Mouse (Mus musculus): Measurements from ENCODE around the gene Dcdc2b. TPM values are rescaled to one million over a fixed set of nuclear protein-coding genes. Genes with fewer than 3 reads are reported as not detected.

Dcdc2b gene
- polyA plus RNA-seq, 1 experiment from 2014 or later: 2.3 TPM

DNA sequence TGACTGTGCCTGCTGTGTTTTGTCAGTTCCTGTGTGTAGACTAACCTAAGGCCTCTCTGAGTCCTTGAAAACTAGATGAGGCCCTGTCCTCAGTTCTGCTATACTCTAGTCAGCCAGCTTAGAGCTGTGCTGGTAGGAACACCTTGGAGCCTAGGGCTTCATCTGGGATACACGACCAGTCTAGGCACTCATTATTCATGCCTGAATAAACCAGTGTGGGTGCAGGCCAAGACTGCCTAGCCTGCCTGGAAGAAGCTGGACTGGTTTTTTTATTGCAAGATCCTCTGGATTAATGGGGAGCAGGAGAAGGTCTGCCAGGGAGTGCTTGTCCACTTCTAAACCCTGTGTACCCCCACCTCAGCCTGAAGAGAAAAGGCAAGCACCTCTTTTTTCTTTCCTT is 27.1 kb downstream of the Dcdc2b start:
- Histone ChIP-seq H3K36me3 (ENCODE audit: poor library complexity, severe bottlenecking) (peaks cover 19% of the 10 kb centered on the region), H3K27me3 (no peaks in the 10 kb centered on the region), H3K4me1 (peaks cover 5% of the 10 kb centered on the region), H3K4me2 (no peak overlapping the region), H3K4me3 (no peak overlapping the region), H3K9ac (no peak overlapping the region), H3K9me3 (replicated peaks) (no peaks in the 10 kb centered on the region), H3K27ac (no peak overlapping the region)
- WGBS: 23% methylated on average over 1 of the region's 1 CpGs
- no peak for ATAC-seq

DNA sequence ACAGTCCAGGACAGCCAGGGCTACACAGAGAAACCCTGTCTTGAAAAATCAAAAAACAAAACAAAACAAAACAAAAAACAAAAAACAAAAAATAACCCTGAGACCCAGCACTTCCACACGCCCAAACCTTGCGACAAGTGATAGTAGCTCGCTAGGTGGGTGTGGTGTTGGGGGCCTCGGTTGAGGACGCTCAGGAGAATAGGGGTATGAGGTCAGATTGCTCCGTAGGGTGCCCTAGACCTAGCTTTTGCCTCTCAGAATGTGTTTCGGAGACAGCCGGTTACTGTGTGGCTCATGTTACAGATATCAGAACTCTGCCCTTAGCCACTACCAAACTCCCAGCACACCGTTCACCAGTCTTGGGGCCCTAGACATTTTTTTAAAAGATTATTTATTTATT is 28.3 kb downstream of the Dcdc2b start:
- Histone ChIP-seq H3K4me2 (peak overlapping the region; percentile 63; the same call in 1 of the 2 replicates), H3K9me3 (replicated peaks) (no peaks in the 10 kb centered on the region), H3K27ac (no peak overlapping the region), H3K27me3 (no peaks in the 10 kb centered on the region), H3K4me1 (peaks cover 5% of the 10 kb centered on the region), H3K9ac (no peak overlapping the region), H3K36me3 (ENCODE audit: poor library complexity, severe bottlenecking) (peaks cover 7% of the 10 kb centered on the region), H3K4me3 (no peak overlapping the region)
- WGBS: 85% methylated on average over 9 of the region's 9 CpGs
- ATAC-seq: no peak

DNA sequence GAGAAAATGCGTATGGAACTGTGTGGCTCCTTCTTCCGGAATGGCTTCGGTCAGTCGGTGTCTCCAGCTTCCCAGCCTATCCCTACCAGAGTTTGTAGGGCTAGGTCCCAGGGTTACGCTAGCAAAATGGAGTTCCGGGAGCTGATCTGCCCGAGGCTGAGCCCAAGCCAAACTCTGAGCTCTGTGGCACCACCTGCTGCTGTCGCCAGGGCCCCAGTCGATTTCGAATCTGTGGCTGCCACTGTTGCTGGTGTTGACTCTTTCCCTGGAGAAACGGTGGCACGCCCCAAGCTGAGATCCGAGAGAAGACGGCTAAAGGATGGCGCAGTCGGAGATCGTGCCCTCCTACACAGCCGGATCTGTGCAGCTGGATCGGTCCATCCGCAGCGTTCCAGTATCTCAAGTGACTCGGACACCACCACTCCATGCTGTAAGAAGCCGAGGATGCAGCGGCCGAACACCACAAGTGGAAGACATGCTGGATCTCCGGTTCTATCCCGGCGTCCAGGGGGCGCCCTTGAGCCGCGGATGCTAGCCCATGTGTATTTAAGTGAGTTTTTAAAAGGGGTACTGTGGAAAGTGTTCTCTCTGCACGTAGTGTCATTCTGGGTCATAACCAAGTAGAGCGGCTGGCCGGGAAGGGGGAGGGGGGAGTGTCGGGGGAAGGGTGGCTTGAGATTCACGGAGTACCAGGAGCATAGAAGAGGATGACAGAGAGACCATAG is 29.0 kb downstream of the Dcdc2b start:
- no peaks in the 10 kb centered on the region for H3K9me3 ChIP-seq (replicated peaks)
- WGBS: 1% methylated on average over 36 of the region's 36 CpGs

DNA sequence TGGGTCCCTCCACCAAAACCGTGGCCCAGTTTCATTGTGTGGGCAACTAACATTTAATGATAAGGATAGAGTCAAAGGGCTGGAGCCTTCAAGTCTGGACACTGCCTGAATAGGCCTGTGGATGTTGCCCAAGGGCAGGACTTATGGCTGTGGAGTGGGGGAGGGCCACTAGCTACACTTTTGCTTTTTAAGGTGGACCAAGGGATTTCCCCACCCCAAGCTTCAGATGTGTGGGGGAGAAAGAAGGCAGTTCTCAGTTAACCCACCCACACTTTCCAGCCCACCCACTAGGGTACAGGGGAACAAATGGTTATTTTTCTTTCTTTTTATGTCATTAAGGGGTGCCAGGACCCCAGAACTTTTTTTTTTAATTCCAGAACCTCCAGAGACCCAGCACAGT is 29.7 kb downstream of the Dcdc2b start:
- 87% methylated on average over 1 of the region's 1 CpGs for WGBS
- Histone ChIP-seq H3K27ac (no peak overlapping the region), H3K9me3 (replicated peaks) (no peaks in the 10 kb centered on the region), H3K4me2 (peak overlapping the region; percentile 63), H3K36me3 (ENCODE audit: poor library complexity, severe bottlenecking) (no peaks in the 10 kb centered on the region), H3K4me3 (peak overlapping the region; percentile 37; the same call in 1 of the 2 replicates), H3K4me1 (peaks cover 5% of the 10 kb centered on the region), H3K27me3 (no peaks in the 10 kb centered on the region), H3K9ac (0 out of 2 replicates have a peak overlapping the region, but pooled peaks have one; percentile 45)
- no peak for ATAC-seq

More for the DNA sequence above, 29.0 kb downstream of the Dcdc2b start:
- Histone ChIP-seq H3K36me3 (ENCODE audit: poor library complexity, severe bottlenecking) (0 out of 2 replicates have a peak, but pooled peaks cover under 1% of the 10 kb centered on the region), H3K27ac (no peak overlapping the region), H3K27me3 (no peaks in the 10 kb centered on the region), H3K9ac (peak overlapping the region; percentile 45), H3K4me1 (peaks cover 5% of the 10 kb centered on the region), H3K4me3 (peak overlapping the region; percentile 37), H3K4me2 (peak overlapping the region; percentile 63)
- peak; percentile 27; the same call in 1 of the 2 replicates for ATAC-seq

DNA sequence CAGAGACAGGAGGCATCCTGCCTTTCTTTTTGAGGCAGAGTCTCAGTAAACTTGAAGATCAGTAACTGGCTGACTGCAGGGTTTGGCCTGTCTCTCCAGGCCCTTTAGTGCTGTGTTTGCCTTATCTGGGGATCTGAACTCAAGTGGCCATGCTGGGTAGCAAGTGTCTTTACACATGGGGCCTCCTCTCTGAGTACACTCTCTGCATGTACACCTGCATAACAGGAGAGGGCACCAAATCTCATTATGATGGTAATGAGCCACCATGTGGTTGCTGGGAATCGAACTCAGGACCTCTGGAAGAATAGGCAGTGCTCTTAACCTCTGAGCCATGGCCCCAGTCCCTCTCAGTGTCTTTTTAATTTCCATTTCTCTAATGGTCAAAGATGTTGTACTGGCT is 31.8 kb downstream of the Dcdc2b start:
- ATAC-seq: no peak
- H3K27ac ChIP-seq: no peak overlapping the region
- no peaks in the 10 kb centered on the region for H3K9me3 ChIP-seq (replicated peaks)
- WGBS: 97% methylated on average over 1 of the region's 1 CpGs
- no peak overlapping the region for H3K9ac ChIP-seq
- H3K4me1 ChIP-seq: peaks cover 7% of the 10 kb centered on the region
- no peaks in the 10 kb centered on the region for H3K36me3 ChIP-seq (ENCODE audit: poor library complexity, severe bottlenecking)
- H3K27me3 ChIP-seq: no peaks in the 10 kb centered on the region
- H3K4me2 ChIP-seq: no peak overlapping the region
- H3K4me3 ChIP-seq: no peak overlapping the region

DNA sequence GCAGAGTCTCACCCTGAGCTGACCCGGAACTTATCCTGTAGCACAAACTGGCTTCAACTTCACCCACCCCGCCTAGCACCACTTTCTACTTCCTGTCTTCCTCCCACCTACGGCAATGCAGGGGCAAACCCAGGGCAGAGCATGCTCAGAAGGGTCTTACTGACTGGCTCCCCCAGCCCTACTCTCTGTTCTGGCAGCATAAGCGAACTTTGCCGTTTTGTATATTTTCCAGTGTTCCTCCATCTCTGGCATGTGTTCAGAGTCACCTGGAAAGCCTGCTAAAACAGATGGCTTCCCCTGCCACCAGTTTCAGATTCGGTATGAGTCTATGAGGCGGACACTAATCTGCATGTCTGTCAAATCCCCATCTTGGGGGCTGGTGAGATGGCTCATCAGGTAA is 33.7 kb downstream of the Dcdc2b start:
- H3K9ac ChIP-seq: no peak overlapping the region
- H3K4me2 ChIP-seq: no peak overlapping the region
- H3K27me3 ChIP-seq: no peaks in the 10 kb centered on the region
- no peaks in the 10 kb centered on the region for H3K36me3 ChIP-seq (ENCODE audit: poor library complexity, severe bottlenecking)
- no peak for ATAC-seq
- no peaks in the 10 kb centered on the region for H3K9me3 ChIP-seq (replicated peaks)
- H3K27ac ChIP-seq: no peak overlapping the region
- H3K4me1 ChIP-seq: peaks cover 12% of the 10 kb centered on the region
- WGBS: 75% methylated on average over 7 of the region's 7 CpGs
- no peak overlapping the region for H3K4me3 ChIP-seq

DNA sequence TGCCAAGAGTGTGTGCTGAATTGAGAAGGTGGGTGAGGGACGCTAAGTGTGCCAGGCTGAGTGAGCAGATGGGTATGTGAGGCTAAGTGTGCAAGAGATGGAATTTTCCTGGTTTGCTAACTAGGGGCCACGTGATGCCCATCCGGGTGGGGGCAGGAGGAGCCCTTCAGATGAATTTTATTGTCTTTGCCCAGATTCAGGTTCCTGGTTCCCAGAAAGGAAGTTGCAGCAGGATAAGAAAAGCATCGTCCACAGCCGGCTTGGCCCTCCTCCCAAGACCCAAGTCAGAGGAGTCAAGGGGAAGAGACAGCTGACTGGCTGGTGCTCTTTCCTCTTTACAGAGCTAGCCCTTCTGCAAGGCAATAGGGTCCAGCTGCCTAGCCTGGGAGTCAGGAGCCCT is 35.6 kb downstream of the Dcdc2b start, which contains the start of gene Fam167b:
Gene Fam167b (minus strand): TSS at position 84 of the 400 bp plus-strand sequence.
- Histone ChIP-seq H3K9me3 (replicated peaks) (no peaks in the 10 kb centered on the region), H3K4me3 (no peak within 1 kb of the TSS), H3K27ac (no peak within 1 kb of the TSS), H3K36me3 (ENCODE audit: poor library complexity, severe bottlenecking) (no peaks in the 10 kb centered on the region), H3K9ac (no peak within 1 kb of the TSS), H3K4me1 (peaks cover 7% of the 10 kb centered on the region; the same call in 1 of the 2 replicates), H3K27me3 (no peaks in the 10 kb centered on the region), H3K4me2 (peak within 1 kb of the TSS; percentile 24)
- WGBS: 91% methylated on average over 5 of the region's 5 CpGs
- no peak for ATAC-seq

DNA sequence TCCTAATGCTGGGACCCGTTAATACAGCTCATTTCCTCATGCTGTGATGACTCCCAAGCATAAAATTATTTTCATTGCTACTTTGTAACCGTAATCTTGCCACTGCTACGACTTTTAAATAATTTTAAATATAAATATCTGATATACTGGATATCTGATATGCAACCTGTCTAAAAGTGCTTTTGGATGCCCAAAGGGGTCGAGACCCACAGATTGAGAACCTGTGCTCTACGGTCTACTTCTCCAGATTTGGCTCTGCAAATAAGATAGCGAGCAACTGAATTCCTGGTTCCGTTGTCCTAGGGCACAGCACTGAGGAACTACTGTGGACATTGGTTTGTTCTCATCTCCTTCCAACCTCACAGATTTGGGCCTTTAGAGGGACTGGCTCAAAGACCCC is 36.4 kb downstream of the Dcdc2b start:
- Histone ChIP-seq H3K4me1 (peaks cover 7% of the 10 kb centered on the region; the same call in 1 of the 2 replicates), H3K9me3 (replicated peaks) (no peaks in the 10 kb centered on the region), H3K9ac (no peak overlapping the region), H3K36me3 (ENCODE audit: poor library complexity, severe bottlenecking) (no peaks in the 10 kb centered on the region), H3K4me2 (no peak overlapping the region; the same call in 1 of the 2 replicates), H3K27me3 (no peaks in the 10 kb centered on the region), H3K27ac (no peak overlapping the region), H3K4me3 (no peak overlapping the region)
- 86% methylated on average over 7 of the region's 7 CpGs for WGBS
- no peak for ATAC-seq

DNA sequence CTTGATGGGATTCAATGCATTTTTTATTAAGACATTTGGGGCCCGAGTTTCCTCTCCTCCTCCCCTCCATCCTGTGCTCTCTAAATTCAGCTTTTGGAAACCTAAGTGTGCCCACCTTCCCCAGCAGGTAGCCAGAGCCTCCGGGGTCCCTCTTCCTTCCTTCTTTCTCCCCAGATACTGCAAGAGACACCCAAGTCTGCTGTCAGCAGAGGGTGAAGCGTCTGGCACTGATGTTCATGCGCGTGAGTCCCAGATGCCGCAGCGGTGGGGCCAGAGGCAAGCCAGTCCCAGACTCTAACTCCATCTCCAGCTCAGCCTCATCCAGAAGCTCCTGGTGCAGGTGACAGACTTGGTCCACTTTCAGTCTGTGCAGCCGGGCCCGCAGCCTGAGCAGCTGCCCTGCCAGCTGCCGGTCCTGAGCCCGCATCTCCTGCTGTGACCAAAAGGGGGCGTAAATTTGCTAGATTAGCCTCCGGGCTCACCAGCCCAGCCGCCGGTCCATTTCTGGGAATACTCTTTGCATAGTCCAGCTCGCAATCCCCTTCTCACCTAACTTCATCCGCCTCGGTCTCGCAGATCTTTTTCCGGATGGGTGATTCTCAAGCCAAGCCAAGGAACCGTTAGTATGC is 37.1 kb downstream of the Dcdc2b start:
- Histone ChIP-seq H3K27me3 (no peaks in the 10 kb centered on the region), H3K4me3 (0 out of 2 replicates have a peak overlapping the region, but pooled peaks have one; percentile 3), H3K36me3 (ENCODE audit: poor library complexity, severe bottlenecking) (no peaks in the 10 kb centered on the region), H3K27ac (no peak overlapping the region), H3K9me3 (replicated peaks) (no peaks in the 10 kb centered on the region), H3K9ac (peak overlapping the region; percentile 21), H3K4me1 (peaks cover 7% of the 10 kb centered on the region; the same call in 1 of the 2 replicates), H3K4me2 (peak overlapping the region; percentile 24)
- no peak for ATAC-seq
- WGBS: 27% methylated on average over 21 of the region's 21 CpGs

DNA sequence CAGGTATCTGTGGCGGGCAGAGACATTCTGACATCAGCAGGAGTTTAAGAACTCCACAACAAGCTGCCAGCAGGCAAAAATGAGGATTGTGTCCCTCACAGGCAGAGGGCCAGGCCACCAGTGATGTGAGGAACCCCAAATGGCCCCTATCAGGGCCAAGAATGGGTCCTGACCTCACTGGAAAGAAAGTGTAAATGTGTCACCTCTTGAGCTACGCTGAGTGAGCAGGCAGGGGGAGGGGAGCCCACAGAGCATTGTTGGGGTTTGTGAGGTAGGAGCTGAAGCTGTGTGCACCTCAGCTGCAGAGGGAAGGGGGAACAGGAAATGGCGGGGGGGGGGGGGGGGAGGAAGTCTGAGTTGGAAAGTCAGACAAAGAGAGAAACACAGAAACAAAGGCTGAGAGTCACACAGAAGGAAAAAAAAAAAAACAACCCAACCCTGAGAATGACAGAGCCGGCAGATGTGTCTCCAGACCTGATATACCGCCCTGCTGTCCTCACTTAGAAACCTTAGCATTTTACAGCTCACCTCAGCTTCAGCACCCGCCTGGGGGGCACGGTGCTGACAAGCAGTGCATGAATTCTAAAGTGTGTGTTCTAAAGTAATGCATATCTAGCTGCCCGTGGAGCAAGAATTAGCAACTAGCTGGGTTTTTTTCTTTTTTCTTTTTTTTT is 38.7 kb downstream of the Dcdc2b start:
- Histone ChIP-seq H3K27me3 (no peaks in the 10 kb centered on the region), H3K4me3 (no peak overlapping the region), H3K9ac (no peak overlapping the region; the same call in 1 of the 2 replicates), H3K36me3 (ENCODE audit: poor library complexity, severe bottlenecking) (no peaks in the 10 kb centered on the region), H3K4me2 (no peak overlapping the region), H3K27ac (no peak overlapping the region), H3K4me1 (peaks cover 7% of the 10 kb centered on the region; the same call in 1 of the 2 replicates), H3K9me3 (replicated peaks) (no peaks in the 10 kb centered on the region)
- ATAC-seq: no peak
- 74% methylated on average over 7 of the region's 8 CpGs for WGBS

DNA sequence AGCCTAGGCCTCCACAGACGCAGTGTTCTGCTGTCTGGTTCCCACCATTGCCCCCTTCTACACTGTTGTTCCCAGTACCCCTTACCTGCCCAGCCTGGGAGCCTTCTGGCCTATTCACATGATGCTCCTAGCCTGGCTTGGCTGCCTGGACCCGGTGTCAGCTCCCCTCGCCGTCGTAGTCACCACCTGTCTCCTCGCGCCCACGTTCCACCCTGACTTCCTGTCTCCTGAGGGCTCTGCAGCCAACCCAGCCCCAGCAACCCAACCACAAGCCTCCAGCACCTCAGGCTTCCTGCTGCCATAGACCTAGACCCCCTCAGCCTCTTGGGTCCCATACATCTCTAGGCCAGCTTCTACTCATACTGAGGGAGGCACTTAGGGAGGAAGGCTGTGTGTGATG is 40.6 kb downstream of the Dcdc2b start, which contains the start of gene Lck:
Gene Lck (minus strand): TSS at position 212 of the 400 bp plus-strand sequence.
- Histone ChIP-seq H3K27me3 (no peaks in the 10 kb centered on the region), H3K9ac (no peak within 1 kb of the TSS), H3K4me1 (peaks cover 7% of the 10 kb centered on the region; the same call in 1 of the 2 replicates), H3K4me2 (no peak within 1 kb of the TSS), H3K9me3 (replicated peaks) (no peaks in the 10 kb centered on the region), H3K27ac (no peak within 1 kb of the TSS), H3K36me3 (ENCODE audit: poor library complexity, severe bottlenecking) (no peaks in the 10 kb centered on the region), H3K4me3 (no peak within 1 kb of the TSS)
- WGBS: 93% methylated on average over 8 of the region's 8 CpGs
- no peak for ATAC-seq

DNA sequence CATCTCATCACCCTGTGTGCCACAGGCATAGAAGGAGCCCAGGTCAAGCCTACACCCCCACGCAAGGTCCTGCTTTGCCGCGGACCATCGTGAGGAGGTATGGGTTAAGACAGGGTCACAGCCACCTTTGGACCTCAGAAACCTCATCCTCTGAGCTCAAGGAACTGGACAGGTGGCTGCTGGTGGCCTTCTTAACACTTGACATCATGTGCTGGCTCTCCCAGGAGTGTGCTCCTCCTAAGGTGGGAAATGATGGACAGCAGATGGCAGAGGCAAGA is 41.0 kb downstream of the Dcdc2b start:
- H3K27ac ChIP-seq: no peak overlapping the region
- H3K4me3 ChIP-seq: no peak overlapping the region
- no peak overlapping the region for H3K9ac ChIP-seq
- no peak for ATAC-seq
- H3K4me2 ChIP-seq: no peak overlapping the region
- no peaks in the 10 kb centered on the region for H3K9me3 ChIP-seq (replicated peaks)
- 94% methylated on average over 4 of the region's 4 CpGs for WGBS
- H3K36me3 ChIP-seq (ENCODE audit: poor library complexity, severe bottlenecking): no peaks in the 10 kb centered on the region
- H3K27me3 ChIP-seq: no peaks in the 10 kb centered on the region
- H3K4me1 ChIP-seq: peaks cover 7% of the 10 kb centered on the region; the same call in 1 of the 2 replicates

All from forebrain, embryonic 13.5 days (tissue).